Mouse (Mus musculus) myocyte (in vitro differentiated cells): ENCODE measurements at regions not wholly inside any gene's neighbourhood (a gene's known extent, or its start where the extent isn't known, plus 50 kb on each side); places are given as distances from the start of the nearest gene placed in this dataset.

Experiments
- H3K27me3 ChIP-seq: one replicate; pipeline ENCODE4 v1.6.1; 2011; ENCODE audit not compliant: control insufficient read depth, insufficient read depth, insufficient read length
- H3K36me3 ChIP-seq: one replicate; pipeline ENCODE4 v1.6.1; 2011; ENCODE audit not compliant: control insufficient read depth, insufficient read depth
- H3K4me2 ChIP-seq: one replicate; pipeline ENCODE4 v1.6.1; 2011; ENCODE audit warnings: low read depth, control low read depth
- H3K4me3 ChIP-seq: one replicate; pipeline ENCODE4 v1.5.1; 2011; ENCODE audit warnings: mild to moderate bottlenecking, control low read depth, moderate library complexity
- H3K79me2 ChIP-seq: one replicate; pipeline ENCODE4 v1.6.1; 2011; ENCODE audit not compliant: control insufficient read depth, insufficient read depth
- H3ac ChIP-seq: one replicate; pipeline ENCODE4 v1.6.1; 2011; ENCODE audit not compliant: control insufficient read depth, insufficient read length
- CEBPB ChIP-seq: IDR thresholded peaks from 2 replicates; pipeline ENCODE4 v1.6.1; 2011; ENCODE audit warnings: mild to moderate bottlenecking, moderate library complexity; ENCODE audit not compliant: poor library complexity, insufficient read depth, severe bottlenecking
- E2F4 ChIP-seq: IDR thresholded peaks from one replicate; pipeline ENCODE4 v1.6.1; 2011; ENCODE audit warnings: mild to moderate bottlenecking, control low read depth, moderate library complexity; ENCODE audit not compliant: insufficient read depth
- MAX ChIP-seq: IDR thresholded peaks from one replicate; pipeline ENCODE4 v1.6.1; 2011; ENCODE audit warnings: low read depth, mild to moderate bottlenecking, control low read depth
- MYOD1 ChIP-seq, 3 experiments: IDR thresholded peaks; one replicate each; pipeline ENCODE4 v1.6.1; 2011; ENCODE audit warnings: control low read depth in 2 of 3, low read depth in 2 of 3, mild to moderate bottlenecking in 2 of 3, moderate library complexity in 1 of 3; ENCODE audit not compliant: insufficient read length in 2 of 3, control insufficient read depth in 1 of 3
- MYOG ChIP-seq, 3 experiments: IDR thresholded peaks; one replicate each; pipeline ENCODE4 v1.6.1; 2011; ENCODE audit warnings: control low read depth in 2 of 3, low read depth in 2 of 3, mild to moderate bottlenecking in 2 of 3; ENCODE audit not compliant: insufficient read length in 2 of 3, control insufficient read depth in 1 of 3, insufficient read depth in 1 of 3
- POLR2A ChIP-seq: IDR thresholded peaks from one replicate; pipeline ENCODE4 v1.6.1; 2011; ENCODE audit warnings: low read depth, mild to moderate bottlenecking, control low read depth, moderate library complexity; ENCODE audit not compliant: insufficient read length
- POLR2AphosphoS2 ChIP-seq: IDR thresholded peaks from one replicate; pipeline ENCODE4 v1.6.1; 2011; ENCODE audit warnings: low read depth, control low read depth; ENCODE audit not compliant: insufficient read length
- REST ChIP-seq: IDR thresholded peaks from one replicate; pipeline ENCODE4 v1.6.1; 2011; ENCODE audit warnings: mild to moderate bottlenecking, control low read depth, moderate library complexity; ENCODE audit not compliant: insufficient read depth, insufficient read length
- SRF ChIP-seq: IDR thresholded peaks from one replicate; pipeline ENCODE4 v1.6.1; 2011; ENCODE audit warnings: low read depth; ENCODE audit not compliant: control insufficient read depth, insufficient read length
- TCF12 ChIP-seq: IDR thresholded peaks from one replicate; pipeline ENCODE4 v1.6.1; 2011; ENCODE audit warnings: mild to moderate bottlenecking, control low read depth; ENCODE audit not compliant: poor library complexity, insufficient read depth, severe bottlenecking
- TCF3 ChIP-seq: IDR thresholded peaks from one replicate; pipeline ENCODE4 v1.6.1; 2011; ENCODE audit warnings: low read depth, control low read depth; ENCODE audit not compliant: insufficient read length
- USF1 ChIP-seq: IDR thresholded peaks from one replicate; pipeline ENCODE4 v1.6.1; 2011; ENCODE audit warnings: low read depth, mild to moderate bottlenecking, control low read depth, moderate library complexity

DNA sequence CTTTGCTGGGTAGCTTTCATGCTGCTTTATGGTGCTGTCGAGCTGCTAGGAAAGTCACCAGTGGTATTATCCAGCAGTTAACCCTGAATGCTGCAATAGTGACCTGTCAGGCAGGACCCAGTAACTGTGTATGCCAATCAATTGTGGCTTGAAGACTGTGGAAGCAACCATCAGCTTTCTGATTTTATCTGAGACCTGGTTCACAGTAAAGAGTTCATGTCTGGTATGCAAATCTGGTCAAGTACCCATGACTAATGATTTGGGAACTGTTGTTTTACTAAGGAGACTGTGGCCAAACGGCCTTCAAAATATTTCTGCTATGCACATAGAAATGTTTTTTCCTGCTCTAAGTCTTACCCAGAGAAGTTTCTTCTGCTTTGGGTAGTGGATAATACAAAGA, 236.8 kb upstream of the Impad1 start:
- TF ChIP-seq REST (no peak), POLR2A (no peak), MAX (no peak), TCF12 (no peak), E2F4 (no peak), MYOD1 (IDR thresholded peaks at IDR 0.05; ENCODE audit: control insufficient read depth in 1 of 3, insufficient read length in 2 of 3, low read depth in 2 of 3) (no peak), POLR2AphosphoS2 (no peak), SRF (no peak), CEBPB (no peak), TCF3 (no peak)
- Histone ChIP-seq H3K27me3 (no peaks in the 10 kb centered on the region), H3K36me3 (no peaks in the 10 kb centered on the region), H3K4me3 (no peak overlapping the region), H3K79me2 (no peaks in the 10 kb centered on the region), H3ac (no peak overlapping the region), H3K4me2 (no peak overlapping the region)

DNA sequence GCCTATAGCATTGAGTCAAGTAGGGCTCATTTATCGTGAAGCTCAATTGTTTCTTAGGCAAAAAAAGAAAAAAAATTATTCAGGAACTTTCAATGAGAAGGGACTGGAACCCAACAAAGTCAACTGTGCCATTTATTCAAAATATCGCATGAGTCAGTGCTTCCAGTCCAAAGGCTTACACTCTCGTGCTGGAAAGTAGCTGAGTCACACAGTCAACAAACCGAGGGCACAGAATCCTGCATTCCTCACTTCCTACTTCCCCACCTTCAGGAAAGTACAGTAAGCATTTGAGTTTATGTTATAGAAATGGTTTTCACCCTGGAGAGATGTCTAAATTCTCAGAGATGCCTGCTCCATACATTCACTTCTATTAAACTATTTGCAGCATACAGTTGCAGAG, 194.3 kb upstream of the Impad1 start:
- no peaks in the 10 kb centered on the region for H3K36me3 ChIP-seq

DNA sequence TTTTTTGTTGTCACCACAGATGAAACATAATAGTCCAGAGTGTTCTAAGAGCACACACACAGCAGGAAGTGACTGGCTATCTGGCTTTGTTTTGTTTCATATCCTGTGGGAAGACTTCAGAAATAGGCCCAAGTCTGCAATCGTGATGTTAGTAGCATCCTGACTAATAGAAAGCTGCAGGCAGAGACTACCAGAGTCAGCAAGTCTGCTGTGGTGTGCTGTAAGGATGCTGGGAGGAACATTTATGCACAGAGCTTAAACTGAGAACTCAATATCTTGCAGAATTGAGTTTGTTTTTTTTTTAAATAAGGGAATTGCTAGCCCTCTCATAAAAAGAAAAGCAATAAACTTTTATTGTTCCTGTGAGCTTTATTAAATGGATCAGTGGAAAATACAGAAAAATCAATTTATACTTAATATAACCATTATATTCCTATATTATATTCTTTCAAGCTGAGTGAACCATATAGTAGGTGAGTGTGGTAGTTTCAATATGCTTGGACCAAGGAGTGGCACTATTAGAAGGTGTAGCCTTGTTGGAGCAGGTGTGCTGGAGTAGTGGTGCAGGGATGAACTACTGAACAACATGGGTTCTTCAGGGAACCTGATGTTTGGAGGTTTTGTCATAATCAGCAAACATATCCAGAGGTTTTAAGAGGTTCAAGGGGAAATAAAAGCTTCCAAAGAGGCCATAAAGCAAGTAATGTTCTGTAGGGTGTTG, 190.5 kb upstream of the Impad1 start:
- Histone ChIP-seq H3K36me3 (no peaks in the 10 kb centered on the region), H3ac (no peak overlapping the region), H3K79me2 (no peaks in the 10 kb centered on the region), H3K27me3 (no peaks in the 10 kb centered on the region), H3K4me2 (no peak overlapping the region), H3K4me3 (no peak overlapping the region)
- no peak for TF ChIP-seq E2F4
- no peak for TF ChIP-seq POLR2AphosphoS2
- no peak for TF ChIP-seq SRF
- TF ChIP-seq MYOG (IDR thresholded peaks at IDR 0.05; ENCODE audit: control insufficient read depth in 1 of 3, insufficient read depth in 1 of 3, insufficient read length in 2 of 3, low read depth in 2 of 3): no peak
- no peak for TF ChIP-seq REST
- no peak for TF ChIP-seq MYOD1 (IDR thresholded peaks at IDR 0.05; ENCODE audit: control insufficient read depth in 1 of 3, insufficient read length in 2 of 3, low read depth in 2 of 3)
- no peak for TF ChIP-seq TCF12
- no peak for TF ChIP-seq CEBPB

More for the DNA sequence above, 194.3 kb upstream of the Impad1 start:
- Histone ChIP-seq H3K27me3 (no peaks in the 10 kb centered on the region), H3K79me2 (no peaks in the 10 kb centered on the region), H3K4me2 (no peak overlapping the region), H3K4me3 (no peak overlapping the region), H3ac (no peak overlapping the region)
- TF ChIP-seq POLR2AphosphoS2 (no peak), MYOD1 (IDR thresholded peaks at IDR 0.05; ENCODE audit: control insufficient read depth in 1 of 3, insufficient read length in 2 of 3, low read depth in 2 of 3) (no peak), POLR2A (no peak), SRF (no peak), TCF12 (no peak), CEBPB (no peak), E2F4 (no peak), MYOG (IDR thresholded peaks at IDR 0.05; ENCODE audit: control insufficient read depth in 1 of 3, insufficient read depth in 1 of 3, insufficient read length in 2 of 3, low read depth in 2 of 3) (no peak), MAX (no peak), USF1 (no peak), REST (no peak), TCF3 (no peak)

- Histone ChIP-seq H3K79me2 (no peaks in the 10 kb centered on the region), H3K4me3 (no peak overlapping the region), H3ac (no peak overlapping the region), H3K4me2 (no peak overlapping the region), H3K36me3 (no peaks in the 10 kb centered on the region), H3K27me3 (no peaks in the 10 kb centered on the region)
- no peak for TF ChIP-seq CEBPB
- TF ChIP-seq SRF: no peak
- no peak for TF ChIP-seq POLR2AphosphoS2
- no peak for TF ChIP-seq POLR2A
- TF ChIP-seq MYOG (IDR thresholded peaks at IDR 0.05; ENCODE audit: control insufficient read depth in 1 of 3, insufficient read depth in 1 of 3, insufficient read length in 2 of 3, low read depth in 2 of 3): no peak
- no peak for TF ChIP-seq MAX
- TF ChIP-seq REST: no peak
- TF ChIP-seq MYOD1 (IDR thresholded peaks at IDR 0.05; ENCODE audit: control insufficient read depth in 1 of 3, insufficient read length in 2 of 3, low read depth in 2 of 3): no peak
- no peak for TF ChIP-seq TCF12
- no peak for TF ChIP-seq USF1
- no peak for TF ChIP-seq E2F4
These were observed 178.7 kb upstream of the Impad1 start for GRCm38 (mm10) chr4:4971800-4972319.

DNA sequence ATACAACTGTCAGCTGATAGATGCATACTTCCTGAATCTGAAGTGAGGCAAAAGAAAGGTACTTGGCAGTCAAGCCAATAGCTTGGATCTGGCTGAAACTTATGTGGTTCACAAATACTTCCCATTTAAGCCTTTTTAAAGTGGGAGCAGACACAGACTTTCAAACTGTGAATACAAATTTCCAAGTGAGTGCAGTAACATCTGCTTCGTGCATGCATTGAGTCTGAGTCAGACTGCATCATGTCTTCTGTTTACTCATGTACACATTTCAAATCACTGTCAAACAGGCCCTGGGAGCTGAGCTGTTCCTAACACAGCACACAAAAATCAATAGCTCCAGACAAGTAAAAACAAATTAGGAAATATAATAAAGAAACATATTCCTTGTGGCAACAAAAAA, 155.8 kb upstream of the Impad1 start:
- Histone ChIP-seq H3K79me2 (no peaks in the 10 kb centered on the region), H3K36me3 (no peaks in the 10 kb centered on the region), H3ac (no peak overlapping the region), H3K4me2 (no peak overlapping the region), H3K4me3 (no peak overlapping the region), H3K27me3 (no peaks in the 10 kb centered on the region)
- no peak for TF ChIP-seq TCF3
- TF ChIP-seq MYOD1 (IDR thresholded peaks at IDR 0.05; ENCODE audit: control insufficient read depth in 1 of 3, insufficient read length in 2 of 3, low read depth in 2 of 3): no peak
- no peak for TF ChIP-seq MAX
